Mouse (Mus musculus): ENCODE results near the gene Rsph6a.
"Not testable (repeated sequence)": the region's sequence is repeated elsewhere in the genome, so short reads cannot be mapped to it uniquely, and the experiment has no call there.

The Rsph6a gene

DNA sequence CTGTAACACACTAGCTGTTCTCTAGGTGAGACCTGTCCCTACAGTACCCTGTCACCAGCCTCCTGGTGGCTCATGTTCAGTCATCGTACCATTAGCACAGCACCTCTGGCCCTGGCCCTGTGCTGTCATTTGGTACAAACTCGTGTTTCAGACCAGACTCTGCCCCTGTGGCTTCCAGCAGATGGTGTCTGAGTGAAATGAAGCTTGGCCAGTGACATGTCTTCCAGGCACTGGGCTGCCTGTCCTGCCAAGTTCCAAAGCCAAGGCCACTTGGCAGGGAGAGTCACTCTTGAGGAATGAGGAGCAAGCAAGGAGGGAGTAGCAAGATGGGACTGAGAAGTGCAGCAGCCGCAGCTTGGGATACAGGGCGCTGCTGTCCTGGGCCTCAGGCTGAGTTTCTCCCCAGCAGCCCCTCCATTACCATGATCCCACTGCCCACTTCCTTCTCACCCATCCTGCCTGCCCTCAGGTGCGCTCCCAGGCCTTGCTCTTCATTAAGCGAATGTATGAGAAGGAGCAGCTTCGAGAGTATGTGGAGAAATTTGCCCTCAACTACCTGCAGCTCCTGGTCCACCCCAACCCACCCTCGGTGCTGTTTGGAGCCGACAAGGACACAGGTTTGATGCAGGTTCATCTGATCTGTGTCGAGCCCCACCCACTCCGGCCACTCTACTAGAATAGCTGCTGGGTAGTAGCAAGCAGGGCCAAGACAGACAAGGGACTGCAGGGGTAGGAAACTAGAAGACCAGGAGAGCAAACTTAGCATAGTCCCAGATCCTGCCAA is 8.0 kb upstream of the Rsph6a start:
- DNase-seq (ENCODE audit: low spot score in 2 of 2) = no peak

- DNase-seq (ENCODE audit: low spot score in 2 of 2) = no peak
These were observed 6.4 kb upstream of the Rsph6a start for GRCm38 (mm10) chr7:19048006-19048527.

DNA sequence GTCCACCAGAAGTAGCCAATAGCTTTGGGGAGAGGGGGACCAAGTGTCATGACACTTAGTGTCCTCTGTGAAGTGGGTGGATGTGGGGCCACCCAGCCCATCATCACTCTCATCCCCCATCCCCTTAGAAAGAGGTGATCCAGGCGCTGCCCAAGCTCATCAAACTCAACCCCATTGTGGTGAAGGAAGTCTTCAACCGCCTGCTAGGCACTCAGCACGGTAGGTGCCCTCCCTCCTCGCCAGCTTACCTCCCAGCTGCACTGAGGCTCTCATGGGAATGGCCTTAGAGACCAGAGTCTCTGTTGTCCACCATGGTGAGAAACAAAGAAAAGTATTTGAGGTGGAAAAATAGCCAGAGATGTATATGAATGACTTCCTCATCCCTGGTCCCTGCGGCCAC is 5.2 kb upstream of the Rsph6a start:
- DNase-seq (ENCODE audit: low spot score in 2 of 2) = no peak

DNA sequence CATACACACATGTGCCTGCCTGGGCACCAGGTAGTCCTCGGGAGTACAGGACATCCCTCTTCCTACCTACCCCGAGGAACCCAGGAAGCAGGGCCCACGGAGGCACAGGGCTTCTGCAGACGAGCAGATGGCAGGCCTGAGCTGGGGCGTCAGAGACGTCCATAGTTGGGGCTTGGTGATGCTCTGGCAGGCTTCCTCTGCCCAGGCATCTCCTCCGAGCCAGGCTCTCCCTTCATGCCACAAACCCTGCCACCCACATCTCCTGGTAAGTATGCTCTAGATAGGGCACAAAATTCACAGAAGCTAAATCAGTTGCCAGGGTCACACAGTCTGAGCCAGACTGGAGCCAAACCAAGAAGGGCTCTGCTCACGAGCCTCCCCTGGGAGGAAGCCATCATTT is 4.3 kb upstream of the Rsph6a start:
- no peak for DNase-seq (ENCODE audit: low spot score in 2 of 2)

- no peak for DNase-seq (ENCODE audit: low spot score in 2 of 2)
These were observed 3.3 kb upstream of the Rsph6a start for GRCm38 (mm10) chr7:19051161-19051560.

- no peak for DNase-seq (ENCODE audit: low spot score in 2 of 2)
These were observed 1.9 kb upstream of the Rsph6a start for GRCm38 (mm10) chr7:19052345-19053135.

GRCm38 (mm10) chr7:19053136-19053532 is 1.4 kb upstream of the Rsph6a start:
- no peak for DNase-seq (ENCODE audit: low spot score in 2 of 2)

DNA sequence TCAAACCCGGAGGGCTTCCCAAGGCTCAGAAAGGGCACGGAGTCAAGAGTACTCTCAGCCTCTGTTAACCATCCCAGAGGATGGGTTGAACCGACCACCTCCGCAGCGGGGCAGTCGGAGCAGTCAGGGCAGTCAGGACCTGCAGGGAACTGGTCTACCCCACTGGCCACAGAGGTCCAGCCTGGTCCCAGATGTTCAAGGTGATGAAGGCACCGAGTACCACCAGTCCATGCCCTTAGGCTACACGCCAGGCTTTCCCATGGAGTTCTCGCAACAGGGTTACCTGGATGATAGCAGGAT is 237 bp downstream of the Rsph6a start:
- no peak for DNase-seq (ENCODE audit: low spot score in 2 of 2)

GRCm38 (mm10) chr7:19055108-19055507 is 618 bp downstream of the Rsph6a start:
- DNase-seq (ENCODE audit: low spot score in 2 of 2) = no peak

- DNase-seq (ENCODE audit: low spot score in 2 of 2) = peak in 1 of 2 experiments; percentile 52
These were observed 2.9 kb downstream of the Rsph6a start for GRCm38 (mm10) chr7:19057405-19057804.

- DNase-seq (ENCODE audit: low spot score in 2 of 2) = no peak
These were observed 11.4 kb downstream of the Rsph6a start for GRCm38 (mm10) chr7:19065896-19066295.

DNA sequence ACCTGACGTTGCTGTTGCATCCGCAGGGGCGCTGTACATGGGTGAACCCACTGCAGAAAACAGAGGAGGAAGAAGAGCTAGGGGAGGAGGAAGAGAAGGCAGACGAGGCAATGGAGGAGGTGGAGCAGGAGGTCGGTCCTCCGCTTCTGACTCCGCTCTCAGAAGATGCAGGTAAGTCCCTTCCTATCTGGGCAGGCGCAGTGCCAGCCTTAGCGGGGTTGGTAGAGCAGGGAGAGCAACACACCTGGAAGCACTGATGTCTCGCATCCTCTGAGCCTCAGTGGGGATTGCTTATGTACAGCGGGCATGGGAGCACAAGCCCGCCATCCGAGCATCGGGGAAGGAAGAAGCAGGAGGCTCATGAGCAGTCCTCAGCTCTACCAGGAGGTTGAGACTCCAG is 12.6 kb downstream of the Rsph6a start:
- peak in 1 of 2 experiments; percentile 55 for DNase-seq (ENCODE audit: low spot score in 2 of 2)

GRCm38 (mm10) chr7:19067935-19068334 is 13.4 kb downstream of the Rsph6a start:
- DNase-seq (ENCODE audit: low spot score in 2 of 2) = no peak

- DNase-seq (ENCODE audit: low spot score in 2 of 2) = no peak
These were observed 14.2 kb downstream of the Rsph6a start for GRCm38 (mm10) chr7:19068707-19069106.

DNA sequence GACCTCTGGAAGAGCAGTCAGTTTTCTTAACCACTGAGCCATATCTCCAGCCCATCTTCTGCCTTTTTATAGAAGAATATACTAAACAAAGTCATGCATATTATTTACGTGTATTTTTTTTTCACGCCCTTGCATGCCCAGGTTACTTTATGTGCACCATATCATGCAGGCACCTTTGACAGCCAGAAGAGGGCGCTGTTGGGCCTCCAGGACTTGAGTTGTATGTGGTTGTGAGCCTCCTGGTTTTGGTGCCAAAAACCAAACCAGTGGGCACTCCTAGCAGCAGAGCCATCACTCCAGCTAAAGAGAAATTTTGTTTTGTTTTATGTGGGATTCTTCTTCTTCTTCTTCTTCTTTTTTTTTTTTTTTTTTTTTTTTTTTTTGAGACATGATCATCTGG is 15.0 kb downstream of the Rsph6a start:
- no peak for DNase-seq (ENCODE audit: low spot score in 2 of 2)

- not testable (repeated sequence) for DNase-seq (ENCODE audit: low spot score in 2 of 2)
These were observed 16.5 kb downstream of the Rsph6a start for GRCm38 (mm10) chr7:19071024-19071423.

DNA sequence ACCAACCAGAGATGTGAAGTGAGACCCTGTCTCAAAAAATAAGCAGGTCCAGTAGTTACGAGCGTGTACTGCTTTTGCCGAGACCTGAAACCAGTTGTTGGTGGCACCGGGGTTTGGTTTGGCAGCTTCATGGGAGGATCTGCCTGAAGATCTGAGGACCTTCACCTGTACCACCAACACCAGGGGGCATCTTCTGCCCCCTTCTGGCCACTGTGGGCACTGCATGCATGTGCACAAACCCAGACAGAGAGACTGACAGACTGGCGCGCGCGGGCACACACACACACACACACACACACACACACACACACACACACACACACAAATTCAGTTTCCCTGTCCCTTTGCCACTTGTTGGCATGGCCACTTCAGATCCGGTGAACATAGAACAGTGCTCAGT is 19.0 kb downstream of the Rsph6a start:
- no peak for DNase-seq (ENCODE audit: low spot score in 2 of 2)

- DNase-seq (ENCODE audit: low spot score in 2 of 2) = no peak
These were observed 20.0 kb downstream of the Rsph6a start for GRCm38 (mm10) chr7:19074494-19074893.

DNA sequence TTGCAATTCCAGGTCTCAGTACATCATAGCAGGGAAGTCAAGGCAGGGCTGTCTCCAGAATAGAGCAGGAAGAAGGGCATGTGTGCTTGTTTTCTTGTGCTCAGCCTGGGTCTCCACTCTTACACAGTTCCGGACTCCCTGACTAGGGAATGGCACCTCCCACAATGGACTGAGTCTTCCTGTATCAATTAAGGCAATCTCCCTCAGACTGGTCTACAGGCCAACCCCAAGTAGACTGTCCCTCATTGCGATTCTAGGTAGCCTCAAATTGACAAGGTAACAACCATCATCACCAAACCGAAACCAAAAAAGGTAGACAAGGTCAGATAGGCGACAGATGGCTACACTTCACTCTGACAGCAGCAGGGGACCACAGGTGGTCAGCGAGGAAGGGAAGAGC is 20.7 kb downstream of the Rsph6a start:
- DNase-seq (ENCODE audit: low spot score in 2 of 2) = no peak

GRCm38 (mm10) chr7:19075723-19076585 is 21.5 kb downstream of the Rsph6a start, which contains the start of gene Dmwd:
Gene Dmwd (plus strand): TSS chr7:19076227.
- peak; percentile 96 for DNase-seq (ENCODE audit: low spot score in 2 of 2)

DNA sequence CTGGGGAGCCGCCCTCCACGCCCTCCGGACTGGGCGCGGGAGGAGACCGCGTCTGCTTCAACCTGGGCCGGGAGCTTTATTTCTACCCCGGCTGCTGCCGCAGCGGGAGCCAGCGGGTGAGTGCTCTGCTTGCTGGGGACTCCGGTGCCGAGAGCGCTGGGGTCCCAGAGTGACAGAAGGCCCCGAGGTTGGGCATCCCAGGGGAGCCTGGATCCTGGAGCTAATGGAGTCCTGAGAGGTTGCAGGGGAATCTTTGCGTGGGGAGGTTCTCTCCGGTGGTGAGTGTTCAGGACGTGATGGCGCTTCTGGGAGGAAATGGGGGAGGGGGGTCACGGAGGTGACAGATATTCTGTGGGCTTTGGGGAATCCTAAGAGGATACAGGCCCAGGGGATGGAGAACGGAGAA is 22.1 kb downstream of the Rsph6a start:
- no peak for DNase-seq (ENCODE audit: low spot score in 2 of 2)

DNA sequence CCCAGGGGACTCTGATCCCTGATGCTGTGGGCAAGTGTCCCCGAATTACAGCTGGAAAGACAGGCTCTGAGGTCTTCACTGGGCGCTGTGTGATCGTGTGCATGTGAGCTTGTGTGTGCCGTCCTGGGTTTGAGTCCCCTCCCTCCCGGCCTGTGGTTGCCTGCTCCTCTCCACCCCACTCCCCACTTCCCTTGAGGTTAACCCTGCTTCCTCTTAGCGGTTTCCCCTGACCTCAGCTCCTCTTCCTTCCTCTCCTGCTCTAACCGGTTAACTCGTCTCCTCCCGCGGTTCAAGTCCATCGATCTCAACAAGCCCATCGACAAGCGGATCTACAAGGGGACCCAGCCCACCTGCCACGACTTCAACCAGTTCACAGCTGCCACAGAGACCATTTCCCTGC is 23.3 kb downstream of the Rsph6a start:
- DNase-seq (ENCODE audit: low spot score in 2 of 2) = no peak
